Mouse (Mus musculus) myocyte (in vitro differentiated cells): ENCODE results near the gene Katnal1.

Experiments
- CEBPB ChIP-seq: IDR thresholded peaks from 2 replicates; pipeline ENCODE4 v1.6.1; 2011; ENCODE audit warnings: mild to moderate bottlenecking, moderate library complexity; ENCODE audit not compliant: poor library complexity, insufficient read depth, severe bottlenecking
- E2F4 ChIP-seq: IDR thresholded peaks from one replicate; pipeline ENCODE4 v1.6.1; 2011; ENCODE audit warnings: mild to moderate bottlenecking, control low read depth, moderate library complexity; ENCODE audit not compliant: insufficient read depth
- MAX ChIP-seq: IDR thresholded peaks from one replicate; pipeline ENCODE4 v1.6.1; 2011; ENCODE audit warnings: low read depth, mild to moderate bottlenecking, control low read depth
- MYOD1 ChIP-seq, 3 experiments: IDR thresholded peaks; one replicate each; pipeline ENCODE4 v1.6.1; 2011; ENCODE audit warnings: control low read depth in 2 of 3, low read depth in 2 of 3, mild to moderate bottlenecking in 2 of 3, moderate library complexity in 1 of 3; ENCODE audit not compliant: insufficient read length in 2 of 3, control insufficient read depth in 1 of 3
- MYOG ChIP-seq, 3 experiments: IDR thresholded peaks; one replicate each; pipeline ENCODE4 v1.6.1; 2011; ENCODE audit warnings: control low read depth in 2 of 3, low read depth in 2 of 3, mild to moderate bottlenecking in 2 of 3; ENCODE audit not compliant: insufficient read length in 2 of 3, control insufficient read depth in 1 of 3, insufficient read depth in 1 of 3
- POLR2A ChIP-seq: IDR thresholded peaks from one replicate; pipeline ENCODE4 v1.6.1; 2011; ENCODE audit warnings: low read depth, mild to moderate bottlenecking, control low read depth, moderate library complexity; ENCODE audit not compliant: insufficient read length
- POLR2AphosphoS2 ChIP-seq: IDR thresholded peaks from one replicate; pipeline ENCODE4 v1.6.1; 2011; ENCODE audit warnings: low read depth, control low read depth; ENCODE audit not compliant: insufficient read length
- REST ChIP-seq: IDR thresholded peaks from one replicate; pipeline ENCODE4 v1.6.1; 2011; ENCODE audit warnings: mild to moderate bottlenecking, control low read depth, moderate library complexity; ENCODE audit not compliant: insufficient read depth, insufficient read length
- TCF12 ChIP-seq: IDR thresholded peaks from one replicate; pipeline ENCODE4 v1.6.1; 2011; ENCODE audit warnings: mild to moderate bottlenecking, control low read depth; ENCODE audit not compliant: poor library complexity, insufficient read depth, severe bottlenecking
- USF1 ChIP-seq: IDR thresholded peaks from one replicate; pipeline ENCODE4 v1.6.1; 2011; ENCODE audit warnings: low read depth, mild to moderate bottlenecking, control low read depth, moderate library complexity

DNA sequence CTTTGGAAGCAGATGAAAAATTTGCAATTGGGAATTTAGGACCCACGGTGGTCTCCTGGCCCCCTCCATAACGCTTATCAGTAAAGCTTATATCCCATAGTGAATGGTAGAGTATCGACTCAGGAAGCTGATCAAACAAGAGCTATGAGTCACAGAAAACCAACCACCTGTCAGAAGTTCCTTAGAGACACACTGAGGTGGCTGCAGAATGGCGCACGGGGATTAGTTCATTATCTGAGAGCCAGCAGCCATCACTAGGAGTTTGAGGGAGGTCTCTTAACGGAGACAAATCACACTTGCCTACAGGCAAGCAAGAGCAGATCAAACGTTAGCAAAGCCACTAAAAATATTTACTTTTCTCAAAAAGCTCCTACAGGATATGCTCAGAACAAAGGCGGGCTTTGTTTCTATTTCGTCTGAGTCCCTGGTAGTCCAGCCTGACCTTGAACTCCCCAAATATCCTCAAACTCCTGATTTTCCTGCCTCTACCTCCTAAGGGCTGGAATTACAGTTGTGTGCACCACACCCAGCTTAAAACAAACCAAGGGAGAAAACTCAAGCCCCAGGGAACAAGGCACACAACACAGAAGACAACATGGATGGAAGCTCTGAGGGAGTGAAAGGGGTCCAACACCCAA, 27.9 kb upstream of the Katnal1 start:
- TF ChIP-seq USF1 (no peak), REST (no peak), POLR2AphosphoS2 (no peak), POLR2A (no peak), MYOD1 (IDR thresholded peaks at IDR 0.05; ENCODE audit: control insufficient read depth in 1 of 3, insufficient read length in 2 of 3, low read depth in 2 of 3) (no peak), CEBPB (no peak), MAX (no peak), MYOG (IDR thresholded peaks at IDR 0.05; ENCODE audit: control insufficient read depth in 1 of 3, insufficient read depth in 1 of 3, insufficient read length in 2 of 3, low read depth in 2 of 3) (no peak), TCF12 (no peak), E2F4 (no peak)
